Comparison of ENCODE assay signal across 8 mouse cellular contexts in genomic region chr13:40732816-40733541, GRCm38 (mm10). TPM values are rescaled to one million over a fixed set of nuclear protein-coding genes. Genes with fewer than 3 reads are reported as not detected.
DNase-seq lines count a peak whose midpoint lies in the region; ATAC-seq and TF ChIP-seq lines count a peak whose summit lies in the region.

No protein-coding gene starts in this region.

- peaks cover 100% of the 10 kb centered on the region for H3K27me3 ChIP-seq in liver, embryonic 11.5 days (replicated peaks; ENCODE audit: control insufficient read depth, insufficient read depth, low read length)
- H3K27me3 ChIP-seq in embryonic facial prominence, embryonic 14.5 days (replicated peaks; ENCODE audit: control insufficient read depth, insufficient read depth, low read length), result peaks cover 74% of the 10 kb centered on the region
- H3K27me3 ChIP-seq in limb, embryonic 12.5 days, result peaks cover 92% of the 10 kb centered on the region
- H3K27me3 ChIP-seq in small intestine, adult 2 months (ENCODE audit: control insufficient read depth, insufficient read depth, low read length), result peaks cover 95% of the 10 kb centered on the region

- peak overlapping the region; percentile 39 for H3K4me2 ChIP-seq in liver, embryonic 11.5 days
- H3K4me2 ChIP-seq in embryonic facial prominence, embryonic 14.5 days (ENCODE audit: low read depth, low read length), result peak overlapping the region; percentile 65
- H3K4me2 ChIP-seq in limb, embryonic 12.5 days, result peak overlapping the region; percentile 77

- peak overlapping the region; percentile 23 for H3K4me3 ChIP-seq in liver, embryonic 11.5 days (ENCODE audit: low read depth, low read length)
- peak overlapping the region; percentile 58 for H3K4me3 ChIP-seq in embryonic facial prominence, embryonic 14.5 days (ENCODE audit: low read depth, low read length)
- H3K4me3 ChIP-seq in limb, embryonic 12.5 days (replicated peaks), result peak overlapping the region; percentile 56
- H3K4me3 ChIP-seq in small intestine, adult 2 months (ENCODE audit: low read depth, low read length), result peak overlapping the region; percentile 28

- WGBS in liver, embryonic 11.5 days, result 1% methylated on average over 30 of the region's 30 CpGs
- WGBS in embryonic facial prominence, embryonic 14.5 days, result 0% methylated on average over 30 of the region's 30 CpGs
- WGBS in limb, embryonic 12.5 days, result 1% methylated on average over 30 of the region's 30 CpGs
- WGBS in small intestine, adult 2 months, result 2% methylated on average over 30 of the region's 30 CpGs

- no peaks in the 10 kb centered on the region for H3K36me3 ChIP-seq in liver, embryonic 11.5 days (ENCODE audit: control insufficient read depth, insufficient read depth, low read length)
- no peaks in the 10 kb centered on the region for H3K36me3 ChIP-seq in embryonic facial prominence, embryonic 14.5 days (ENCODE audit: control insufficient read depth, insufficient read depth, low read length)
- H3K36me3 ChIP-seq in limb, embryonic 12.5 days, result no peaks in the 10 kb centered on the region
- no peaks in the 10 kb centered on the region for H3K36me3 ChIP-seq in small intestine, adult 2 months (ENCODE audit: control insufficient read depth, insufficient read depth, low read length)

- peak; percentile 35 for DNase-seq in liver, embryonic 11.5 days (ENCODE audit: low spot score)
- DNase-seq in liver, result no peak
- DNase-seq in embryonic facial prominence, embryonic 14.5 days (ENCODE audit: low spot score), result no peak
- DNase-seq in layer of hippocampus, postnatal 36 days, result no peak
- DNase-seq in gastrocnemius, adult 18-20 months (ENCODE audit: low spot score), result no peak
- DNase-seq in layer of hippocampus, adult 8-10 months (ENCODE audit: low spot score in 2 of 2), result no peak

- H3K27ac ChIP-seq in liver, embryonic 11.5 days (ENCODE audit: low read depth, low read length), result no peak overlapping the region
- H3K27ac ChIP-seq in embryonic facial prominence, embryonic 14.5 days (replicated peaks; ENCODE audit: low read depth, low read length), result peak overlapping the region; percentile 90; the same call in 1 of the 2 replicates
- H3K27ac ChIP-seq in limb, embryonic 12.5 days, result peak overlapping the region; percentile 59; the same call in 1 of the 2 replicates
- no peak overlapping the region for H3K27ac ChIP-seq in small intestine, adult 2 months (ENCODE audit: insufficient read depth, low read depth, low read length)

- TF ChIP-seq POLR2A in small intestine, adult 2 months (IDR thresholded peaks at IDR 0.05; ENCODE audit: low read depth, low read length), result no peak

- H3K4me1 ChIP-seq in liver, embryonic 11.5 days (replicated peaks; ENCODE audit: control insufficient read depth, insufficient read depth, low read length), result 0 out of 2 replicates have a peak, but pooled peaks cover 5% of the 10 kb centered on the region
- H3K4me1 ChIP-seq in embryonic facial prominence, embryonic 14.5 days (ENCODE audit: control insufficient read depth, insufficient read depth, low read length), result 0 out of 2 replicates have a peak, but pooled peaks cover 3% of the 10 kb centered on the region
- H3K4me1 ChIP-seq in limb, embryonic 12.5 days (replicated peaks), result peaks cover 48% of the 10 kb centered on the region
- H3K4me1 ChIP-seq in small intestine, adult 2 months (ENCODE audit: control insufficient read depth, insufficient read depth, insufficient read length, low read length), result peaks cover 22% of the 10 kb centered on the region

- no peak overlapping the region for H3K9ac ChIP-seq in liver, embryonic 11.5 days (ENCODE audit: low read depth, low read length)
- H3K9ac ChIP-seq in embryonic facial prominence, embryonic 14.5 days (ENCODE audit: low read depth, low read length), result peak overlapping the region; percentile 90
- H3K9ac ChIP-seq in limb, embryonic 12.5 days (replicated peaks), result peak overlapping the region; percentile 83

- no peak for ATAC-seq in liver, embryonic 11.5 days (replicated peaks; ENCODE audit: low FRiP score)
- ATAC-seq in embryonic facial prominence, embryonic 14.5 days (ENCODE audit: low read depth), result no peak
- ATAC-seq in limb, embryonic 12.5 days (ENCODE audit: insufficient number of reproducible peaks, insufficient read depth, low FRiP score, low TSS enrichment, low read depth), result no peak

- TF ChIP-seq CTCF in small intestine, adult 2 months (IDR thresholded peaks at IDR 0.05; ENCODE audit: extremely low read depth, insufficient read length, insufficient replicate concordance, low read depth, low read length), result no peak

- H3K9me3 ChIP-seq in liver, embryonic 11.5 days (ENCODE audit: control insufficient read depth, low read length), result no peaks in the 10 kb centered on the region
- no peaks in the 10 kb centered on the region for H3K9me3 ChIP-seq in embryonic facial prominence, embryonic 14.5 days (ENCODE audit: control insufficient read depth, low read length)
- H3K9me3 ChIP-seq in limb, embryonic 12.5 days, result no peaks in the 10 kb centered on the region

RNA-seq across cellular contexts. Expression of gene Tfap2a, which starts 5.2 kb away (rescaled TPM):
- polyA plus RNA-seq in liver, embryonic 11.5 days (2014; fragmentation: Nextera tagmentation; extraction: Ambion mirVana), result 0.22 and 0.34 TPM in 2 replicates
- 4.6 and 5.0 TPM in 2 replicates for polyA plus RNA-seq in embryonic facial prominence, embryonic 14.5 days (2014; fragmentation: Nextera tagmentation; extraction: Ambion mirVana)
- 10.1 and 11.3 TPM in 2 replicates for polyA plus RNA-seq in limb, embryonic 12.5 days (2016; fragmentation: Nextera tagmentation; extraction: Ambion mirVana)
- 0.04 TPM in 1 of 2 replicates, not detected in the other for polyA plus RNA-seq in small intestine, adult 2 months (2012; rRNA removed)
- under 1 TPM; 0.40 to 0.42 TPM for total RNA-seq in layer of hippocampus, postnatal 36 days (2021)
- total RNA-seq in gastrocnemius, adult 18-20 months (2021), result under 1 TPM in 1 of 2 experiments, not detected in 1; 0.07 TPM
- under 1 TPM; 0.27 to 0.45 (median 0.30) TPM for total RNA-seq in layer of hippocampus, adult 8-10 months (2022)

Comparison
In these comparisons a context has a peak if more than half of its experiments do, and no peak if none do; other contexts are left out.
1. H3K27ac ChIP-seq: peak in embryonic facial prominence, embryonic 14.5 days (single experiment) and limb, embryonic 12.5 days (single experiment); none in liver, embryonic 11.5 days (single experiment) and small intestine, adult 2 months (single experiment).
2. Peak in every context shown above with its lines, with median percentiles within 50 percentile points of each other: H3K4me2 ChIP-seq and H3K4me3 ChIP-seq.